Mouse (Mus musculus) Patski (cell line): Measurements from ENCODE around the gene Cnnm4. TPM values are rescaled to one million over a fixed set of nuclear protein-coding genes. Genes with fewer than 3 reads are reported as not detected.

Experiments used
- ATAC-seq: fragments of 100-300 bp; one replicate; pipeline ENCODE4 v1.8.0; 2021
- CTCF ChIA-PET: fragments of 350-600 bp; sonication (Branson Sonifier 250); formaldehyde crosslinking; loops from one replicate; lab custom pipeline; 2022; ENCODE audit warnings: inconsistent platforms; lab: Charles Lee
- POLR2A ChIA-PET: fragments of 350-600 bp; sonication (Branson Sonifier 250); formaldehyde crosslinking; loops from one replicate; lab custom pipeline; 2022; ENCODE audit warnings: antibody characterized with exemption, inconsistent platforms; lab: Charles Lee
- DNase-seq: peaks from one replicate; pipeline ENCODE4 v3.0.0-alpha.2; 2011; ENCODE audit warnings: low read depth, low spot score
- H3K27me3 ChIP-seq: fragments of 371-371 bp; one replicate; pipeline ENCODE4 v1.5.1; 2021
- CTCF ChIP-seq: fragments of 100-300 bp; IDR thresholded peaks from one replicate; pipeline ENCODE4 v1.5.1; 2021
- in situ Hi-C: fragments of 300-500 bp; cut with MboI; formaldehyde crosslinking; loops from 3 replicates; pipeline ENCODE4 v1.11.1; 2018; ENCODE audit warnings: low pct_unique_long_range_greater_than_20kb, mixed read lengths
- polyA plus RNA-seq: library from polyadenylated mRNA; unstranded; gene quantifications from one replicate; pipeline ENCODE4 v1.2.3, GENCODE M21; 2021

Gene Cnnm4
- polyA plus RNA-seq, 1 experiment from 2014 or later = 5.7 TPM

- no peak for ATAC-seq
- no peak for DNase-seq
- in situ Hi-C loops = no loop called here
- POLR2A ChIA-PET = no interaction called here
- CTCF ChIA-PET = no interaction called here
- TF ChIP-seq CTCF = no peak
- no peaks in the 10 kb centered on the region for H3K27me3 ChIP-seq
Observed at GRCm38 (mm10) chr1:36446106-36446824, 25.2 kb upstream of the Cnnm4 start.

- in situ Hi-C loops = no loop called here
- no peaks in the 10 kb centered on the region for H3K27me3 ChIP-seq
- DNase-seq (no peak), ATAC-seq (no peak)
- ChIA-PET CTCF (no interaction called here), POLR2A (no interaction called here)
- no peak for TF ChIP-seq CTCF
Observed at GRCm38 (mm10) chr1:36446841-36447240, 24.6 kb upstream of the Cnnm4 start.

DNA sequence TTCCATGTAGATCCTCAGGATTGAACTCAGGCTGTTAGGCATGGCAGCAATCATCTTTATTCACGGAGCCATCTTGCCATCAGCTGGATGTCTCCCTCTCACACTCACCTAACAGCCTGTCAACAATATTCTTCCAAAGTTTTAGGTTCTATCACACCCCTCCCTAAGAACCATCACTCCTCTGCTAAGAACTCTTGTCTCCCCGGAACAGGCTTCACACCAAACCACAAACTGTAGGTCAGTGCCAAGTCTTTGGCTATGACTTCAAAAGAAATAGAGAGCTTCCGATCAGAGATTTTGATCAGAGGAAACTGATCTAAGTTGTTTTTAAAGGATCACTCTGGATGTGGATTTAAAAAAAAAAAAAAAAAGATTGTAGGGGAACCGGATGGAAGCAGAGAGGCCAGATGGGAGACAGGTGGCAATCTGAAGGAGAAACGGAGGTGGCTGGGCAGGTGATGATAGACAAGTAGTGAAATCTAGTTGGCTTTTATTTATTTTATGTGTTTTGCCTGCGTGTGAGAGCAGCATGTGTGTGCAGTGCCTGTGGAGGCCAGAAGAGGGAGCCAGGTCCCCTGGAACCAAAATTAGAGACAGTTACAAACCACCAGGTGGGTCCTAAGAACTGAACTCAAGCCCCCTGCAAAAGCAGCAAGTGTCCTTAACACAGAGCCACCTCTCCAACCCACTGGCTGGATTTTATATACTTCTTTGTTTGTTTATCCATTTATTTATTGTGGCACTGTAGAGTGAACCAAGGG, 17.2 kb upstream of the Cnnm4 start:
- no peaks in the 10 kb centered on the region for H3K27me3 ChIP-seq
- ChIA-PET POLR2A (no interaction called here), CTCF (no interaction called here)
- ATAC-seq = no peak
- peak; percentile 64 for TF ChIP-seq CTCF
- in situ Hi-C loops = no loop called here
- no peak for DNase-seq

DNA sequence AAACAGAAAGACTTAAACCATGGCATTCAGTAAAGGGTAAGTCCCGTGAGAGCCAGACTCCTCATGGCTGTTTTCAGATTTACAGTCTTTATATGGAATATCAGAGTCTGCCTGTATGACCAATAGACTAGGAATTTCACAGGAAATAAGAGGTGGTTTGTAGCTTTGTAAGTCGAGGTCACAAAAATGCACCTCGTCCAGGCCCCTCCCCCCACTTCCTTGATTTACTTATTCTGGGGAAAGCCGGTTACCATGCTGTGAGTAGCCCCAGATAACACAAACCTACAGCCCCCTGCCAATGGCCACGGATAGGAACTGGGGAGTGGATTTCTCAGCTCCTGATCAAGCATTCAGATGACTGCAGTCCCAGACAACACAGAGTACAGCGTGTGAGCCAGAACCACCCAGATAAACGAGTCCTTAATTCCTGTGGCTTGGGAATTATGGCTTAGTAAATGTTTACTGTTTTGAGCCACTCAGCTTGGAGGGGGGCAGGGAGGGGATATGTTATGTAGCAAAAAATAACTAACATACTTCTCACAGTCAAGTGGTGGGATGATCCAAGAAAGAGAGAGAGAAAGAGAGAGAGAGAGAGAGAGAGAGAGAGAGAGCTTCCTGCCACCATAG, 13.9 kb upstream of the Cnnm4 start:
- POLR2A ChIA-PET = interaction anchor here (0.7 to 1.1 kb wide), 2 partner anchors 14 to 94 kb away, joined by 3 read pairs; no protein-coding TSS in a partner anchor
- peak; percentile 68 for DNase-seq
- ATAC-seq = peak; percentile 68
- no peak for TF ChIP-seq CTCF
- H3K27me3 ChIP-seq = no peaks in the 10 kb centered on the region
- CTCF ChIA-PET = interaction anchor here (0.7 kb wide), 1 partner anchor 39 kb away, joined by 3 read pairs; no protein-coding TSS in a partner anchor
- in situ Hi-C loops = no loop called here

GRCm38 (mm10) chr1:36458169-36458568, 13.3 kb upstream of the Cnnm4 start:
- ChIA-PET POLR2A (no interaction called here), CTCF (no interaction called here)
- ATAC-seq = no peak

DNA sequence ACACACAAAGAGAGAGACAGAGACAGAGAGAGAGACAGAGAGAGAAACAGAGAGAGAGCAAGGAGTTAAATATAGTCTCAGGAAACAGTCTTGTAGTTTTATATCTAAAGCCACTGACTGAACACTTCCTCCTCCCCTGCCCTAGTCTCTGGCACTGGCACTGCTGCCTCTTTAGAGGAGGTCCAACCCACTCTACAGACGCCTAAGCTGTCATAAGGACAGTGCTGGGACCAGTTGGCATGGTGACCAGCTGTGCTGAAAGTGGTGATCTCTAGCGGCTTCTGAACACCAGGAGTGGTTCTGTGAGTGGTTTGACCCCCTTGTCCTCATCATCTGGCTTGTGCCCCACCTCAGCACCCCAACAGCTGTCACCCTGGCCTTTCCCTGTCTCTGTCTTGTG, 9.6 kb upstream of the Cnnm4 start:
- POLR2A ChIA-PET = no interaction called here
- CTCF ChIA-PET = no interaction called here
- in situ Hi-C loops = no loop called here
- H3K27me3 ChIP-seq = no peaks in the 10 kb centered on the region
- no peak for ATAC-seq
- DNase-seq = no peak
- no peak for TF ChIP-seq CTCF

More at GRCm38 (mm10) chr1:36458169-36458568, 13.3 kb upstream of the Cnnm4 start:
- TF ChIP-seq CTCF = no peak
- in situ Hi-C loops = no loop called here
- H3K27me3 ChIP-seq = no peaks in the 10 kb centered on the region
- no peak for DNase-seq

GRCm38 (mm10) chr1:36465641-36466160, 5.7 kb upstream of the Cnnm4 start:
- DNase-seq (no peak), ATAC-seq (no peak)
- no peaks in the 10 kb centered on the region for H3K27me3 ChIP-seq
- CTCF ChIA-PET = no interaction called here
- POLR2A ChIA-PET = no interaction called here
- in situ Hi-C loops = no loop called here
- TF ChIP-seq CTCF = no peak

DNA sequence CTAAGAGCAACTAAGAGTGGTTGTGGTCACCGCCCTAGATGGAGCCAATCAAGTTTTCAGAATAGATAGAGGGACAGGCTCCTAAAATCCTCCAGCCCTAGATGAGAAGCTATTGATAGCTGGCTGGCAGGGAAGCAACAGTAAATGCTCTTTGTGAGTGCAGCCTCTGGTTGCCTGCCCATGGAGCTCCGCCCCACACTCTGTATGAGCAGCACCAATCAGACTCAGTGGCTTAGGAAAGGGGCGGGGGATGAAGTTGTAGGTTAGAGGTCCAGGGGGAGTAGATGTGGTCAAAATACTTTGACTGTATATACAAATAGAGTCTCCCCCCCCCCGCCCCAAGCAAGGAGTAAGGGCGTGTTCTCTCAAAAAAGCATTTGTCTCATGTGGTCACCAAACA, 4.0 kb upstream of the Cnnm4 start:
- POLR2A ChIA-PET = no interaction called here
- no peak for ATAC-seq
- CTCF ChIA-PET = no interaction called here
- in situ Hi-C loops = no loop called here
- no peak for DNase-seq
- TF ChIP-seq CTCF = no peak
- no peaks in the 10 kb centered on the region for H3K27me3 ChIP-seq

- ChIA-PET POLR2A (no interaction called here), CTCF (interaction anchor here (1.1 kb wide), 1 partner anchor 11 kb away, joined by 4 read pairs; no protein-coding TSS in a partner anchor)
- ATAC-seq = no peak
- no peaks in the 10 kb centered on the region for H3K27me3 ChIP-seq
- DNase-seq = no peak
- in situ Hi-C loops = loop anchor here (10.0 kb wide), 1 partner anchor 105 kb away; the partner anchor contains the start of gene Kansl3
- TF ChIP-seq CTCF = no peak
Observed at GRCm38 (mm10) chr1:36469811-36470444, 1.5 kb upstream of the Cnnm4 start.

DNA sequence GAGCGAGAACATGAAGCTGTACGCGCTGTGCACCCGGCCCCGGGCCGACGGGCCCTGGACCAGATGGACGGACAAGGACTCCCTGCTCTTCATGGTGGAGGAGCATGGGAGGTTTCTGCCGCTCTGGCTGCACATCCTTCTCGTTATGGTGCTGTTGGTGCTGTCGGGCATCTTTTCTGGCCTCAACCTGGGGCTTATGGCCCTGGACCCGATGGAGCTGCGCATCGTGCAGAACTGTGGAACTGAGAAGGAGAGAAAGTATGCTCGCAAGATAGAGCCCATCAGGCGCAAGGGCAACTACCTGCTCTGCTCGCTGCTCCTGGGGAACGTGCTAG, 653 bp downstream of the Cnnm4 start:
- H3K27me3 ChIP-seq = no peaks in the 10 kb centered on the region
- ChIA-PET CTCF (interaction anchor here (0.8 to 1.8 kb wide), 6 partner anchors 10 to 162 kb away, joined by 3 to 5 read pairs (median 3); no protein-coding TSS in a partner anchor), POLR2A (no interaction called here)
- DNase-seq (no peak), ATAC-seq (peak; percentile 4)
- in situ Hi-C loops = loop anchor here (10.0 kb wide), 1 partner anchor 107 kb away; the partner anchor contains the start of gene Kansl3
- no peak for TF ChIP-seq CTCF
